Mouse (Mus musculus) liver, embryonic 14.5 days (tissue): ENCODE data around the gene Jmjd1c. TPM values are rescaled to one million over a fixed set of nuclear protein-coding genes. Genes with fewer than 3 reads are reported as not detected.

ENCODE experiments used
- ATAC-seq: fragments of 200-750 bp; cut with Nextera tagmentation; 2 replicates; pipeline ENCODE4 v1.8.0; 2017; ENCODE audit warnings: moderate number of reproducible peaks, mild to moderate bottlenecking, moderate library complexity; ENCODE audit not compliant: insufficient read depth
- DNase-seq, 3 experiments: peaks; one replicate each; pipeline ENCODE4 v3.0.0-alpha.2; 2012 to 2013; ENCODE audit warnings: low read depth in 3 of 3, low spot score in 3 of 3
- H3K27ac ChIP-seq: fragments of 300-500 bp; sonication (generic); 2 replicates; pipeline ENCODE4 v1.5.1; 2014; ENCODE audit warnings: moderate library complexity, mild to moderate bottlenecking, control low read depth, inconsistent platforms
- H3K27me3 ChIP-seq: fragments of 300-500 bp; sonication (generic); 2 replicates; pipeline ENCODE4 v1.6.1; 2014; ENCODE audit warnings: mild to moderate bottlenecking, low read length, moderate library complexity; ENCODE audit not compliant: control insufficient read depth, insufficient read depth
- H3K36me3 ChIP-seq: fragments of 300-500 bp; sonication (generic); replicated peaks from 2 replicates; pipeline ENCODE4 v1.6.1; 2014; ENCODE audit warnings: low read depth; ENCODE audit not compliant: control insufficient read depth, insufficient read depth
- H3K4me1 ChIP-seq, 2 experiments: fragments of 200-500 bp in 1 of 2; fragments of 300-500 bp in 1 of 2; sonication (generic) in 1 of 2; replicated peaks; 2 replicates each; pipeline ENCODE4 v1.6.1; 2012 to 2014; ENCODE audit warnings: antibody characterized with exemption in 1 of 2, inconsistent platforms in 1 of 2, low read length in 1 of 2; ENCODE audit not compliant: control insufficient read depth in 2 of 2, insufficient read depth in 2 of 2
- H3K4me2 ChIP-seq: fragments of 300-500 bp; sonication (generic); 2 replicates; pipeline ENCODE4 v1.6.1; 2014; ENCODE audit warnings: low read depth, mild to moderate bottlenecking, control low read depth, moderate library complexity
- H3K4me3 ChIP-seq, 2 experiments: fragments of 200-500 bp in 1 of 2; fragments of 300-500 bp in 1 of 2; sonication (generic) in 1 of 2; 2 replicates each; pipeline ENCODE4 v1.5.1; 2012 to 2014; ENCODE audit warnings: low read depth in 2 of 2, low read length in 2 of 2, mild to moderate bottlenecking in 2 of 2, control low read depth in 1 of 2, inconsistent platforms in 1 of 2, moderate library complexity in 1 of 2; ENCODE audit not compliant: insufficient read depth in 1 of 2
- H3K9ac ChIP-seq: fragments of 300-500 bp; sonication (generic); replicated peaks from 2 replicates; pipeline ENCODE4 v1.6.1; 2014; ENCODE audit warnings: mild to moderate bottlenecking, control low read depth, moderate library complexity
- H3K9me3 ChIP-seq: fragments of 300-500 bp; sonication (generic); 2 replicates; pipeline ENCODE4 v1.6.1; 2016; ENCODE audit warnings: low read length, mixed read lengths; ENCODE audit not compliant: control insufficient read depth
- CTCF ChIP-seq: IDR thresholded peaks from 2 replicates; pipeline ENCODE4 v1.5.1; 2016; ENCODE audit warnings: antibody characterized with exemption, low read depth, control low read depth
- EP300 ChIP-seq: IDR thresholded peaks from 2 replicates; pipeline ENCODE4 v1.6.1; 2016; ENCODE audit warnings: antibody characterized with exemption, low read depth
- WGBS: fragments of 180-500 bp; shearing (Covaris S2); extraction: QIAGEN DNeasy Blood & Tissue Kit; methylation state at CpG from one replicate; pipeline ENCODE4 v1.1.7; 2014; ENCODE audit not compliant: insufficient replicate concordance; 5-methylcytosine and 5-hydroxymethylcytosine counted together
- polyA plus RNA-seq, 2 experiments: library from polyadenylated mRNA; depleted of rRNA in 1 of 2; stranded (reverse) in 1 of 2; unstranded in 1 of 2; fragments of >200 nt; fragmentation: Nextera tagmentation in 1 of 2; extraction: Ambion mirVana in 1 of 2; gene quantifications; 2 replicates each; pipeline versions ENCODE4 v1.2.1 to v1.2.3; 2012 to 2014

Jmjd1c gene
- polyA plus RNA-seq, 2 experiments, result 6.5 to 8.7 TPM

GRCm38 (mm10) chr10:67050766-67051165 lies 45.2 kb upstream of the Jmjd1c start:
- Histone ChIP-seq H3K4me3 (no peak overlapping the region), H3K27ac (no peak overlapping the region), H3K4me1 (peaks cover 0 to 4% of the 10 kb centered on the region in 2 experiments; a peak in 2 of 4 replicates), H3K36me3 (no peaks in the 10 kb centered on the region), H3K9me3 (no peaks in the 10 kb centered on the region), H3K4me2 (no peak overlapping the region), H3K9ac (no peak overlapping the region), H3K27me3 (no peaks in the 10 kb centered on the region)
- WGBS, result 57% methylated on average over 7 of the region's 7 CpGs
- no peak for TF ChIP-seq CTCF
- TF ChIP-seq EP300, result no peak
- ATAC-seq, result no peak
- DNase-seq, result no peak

- 61% methylated on average over 5 of the region's 5 CpGs for WGBS
- DNase-seq (no peak), ATAC-seq (no peak)
Measured at GRCm38 (mm10) chr10:67051466-67051865, 44.5 kb upstream of the Jmjd1c start.

GRCm38 (mm10) chr10:67052429-67052828 lies 43.5 kb upstream of the Jmjd1c start:
- no peak for DNase-seq
- Histone ChIP-seq H3K9me3 (no peaks in the 10 kb centered on the region), H3K9ac (no peak overlapping the region; the same call in 1 of the 2 replicates), H3K36me3 (no peaks in the 10 kb centered on the region), H3K4me3 (no peak overlapping the region), H3K4me1 (peaks cover 0 to 8% of the 10 kb centered on the region in 2 experiments; a peak in 2 of 4 replicates), H3K4me2 (0 out of 2 replicates have a peak overlapping the region, but pooled peaks have one; percentile 18), H3K27me3 (no peaks in the 10 kb centered on the region), H3K27ac (no peak overlapping the region)
- WGBS, result 22% methylated on average over 9 of the region's 9 CpGs
- TF ChIP-seq CTCF (no peak), EP300 (no peak)
- ATAC-seq, result no peak

More at GRCm38 (mm10) chr10:67051466-67051865, 44.5 kb upstream of the Jmjd1c start:
- H3K27me3 ChIP-seq, result no peaks in the 10 kb centered on the region
- no peak for TF ChIP-seq EP300
- TF ChIP-seq CTCF, result no peak
- no peaks in the 10 kb centered on the region for H3K36me3 ChIP-seq
- no peak overlapping the region for H3K9ac ChIP-seq
- no peak overlapping the region for H3K27ac ChIP-seq
- no peak overlapping the region for H3K4me3 ChIP-seq
- H3K4me2 ChIP-seq, result no peak overlapping the region
- no peaks in the 10 kb centered on the region for H3K9me3 ChIP-seq
- peaks cover 0 to 6% of the 10 kb centered on the region in 2 experiments; a peak in 2 of 4 replicates for H3K4me1 ChIP-seq

- Histone ChIP-seq H3K9ac (no peak overlapping the region), H3K4me3 (no peak overlapping the region), H3K27ac (no peak overlapping the region), H3K36me3 (no peaks in the 10 kb centered on the region), H3K4me2 (no peak overlapping the region), H3K27me3 (no peaks in the 10 kb centered on the region), H3K4me1 (peaks cover 0 to 8% of the 10 kb centered on the region in 2 experiments; a peak in 1 of 4 replicates), H3K9me3 (no peaks in the 10 kb centered on the region)
- WGBS, result 50% methylated on average over 9 of the region's 9 CpGs
- ATAC-seq (no peak), DNase-seq (no peak)
- TF ChIP-seq CTCF, result no peak
- no peak for TF ChIP-seq EP300
Measured at GRCm38 (mm10) chr10:67053475-67053874, 42.5 kb upstream of the Jmjd1c start.

GRCm38 (mm10) chr10:67055867-67056856 lies 39.8 kb upstream of the Jmjd1c start:
- WGBS, result 31% methylated on average over 17 of the region's 17 CpGs
- DNase-seq, result peak in 1 of 3 experiments; percentile 17

More at GRCm38 (mm10) chr10:67055867-67056856, 39.8 kb upstream of the Jmjd1c start:
- H3K9ac ChIP-seq, result no peak overlapping the region
- TF ChIP-seq CTCF (no peak), EP300 (peak; percentile 24)
- no peaks in the 10 kb centered on the region for H3K36me3 ChIP-seq
- no peaks in the 10 kb centered on the region for H3K9me3 ChIP-seq
- peak; percentile 55; the same call in 1 of the 2 replicates for ATAC-seq
- no peaks in the 10 kb centered on the region for H3K27me3 ChIP-seq
- 0 out of 4 replicates have a peak overlapping the region, but pooled peaks of 1 of the 2 experiments have one; percentile 1 for H3K4me3 ChIP-seq
- H3K4me1 ChIP-seq, result peaks cover 0 to 8% of the 10 kb centered on the region in 2 experiments; a peak in 1 of 4 replicates
- no peak overlapping the region for H3K27ac ChIP-seq
- peak overlapping the region; percentile 18 for H3K4me2 ChIP-seq
